Mouse (Mus musculus): ENCODE results near the gene Gstz1.

Gstz1 gene

DNA sequence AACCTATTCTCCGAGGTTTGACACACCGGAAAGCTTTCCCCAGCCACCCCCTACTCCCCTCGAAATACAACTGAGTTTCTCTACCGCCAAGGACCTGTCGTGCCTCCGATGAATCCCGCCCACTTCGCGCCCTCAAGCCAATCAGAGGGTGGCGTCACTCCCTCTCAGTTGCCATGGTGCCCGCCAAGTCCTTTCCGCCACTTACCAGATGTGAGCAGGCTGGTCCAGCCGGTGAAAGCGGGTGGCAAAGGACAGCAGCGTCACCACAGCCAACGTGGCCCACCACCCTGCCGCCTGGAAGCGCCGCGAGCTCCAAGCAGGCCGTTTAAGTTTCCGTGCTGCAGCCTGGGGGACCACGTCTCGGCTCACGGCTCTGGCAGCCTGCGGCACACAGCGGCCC, at the start of gene Gstz1:
Gene Gstz1 (plus strand): TSS at position 200 of the 400 bp plus-strand sequence.
- in situ Hi-C loops (cut with MboI; ENCODE audit: low sequenced_read_pairs) = no loop called here

DNA sequence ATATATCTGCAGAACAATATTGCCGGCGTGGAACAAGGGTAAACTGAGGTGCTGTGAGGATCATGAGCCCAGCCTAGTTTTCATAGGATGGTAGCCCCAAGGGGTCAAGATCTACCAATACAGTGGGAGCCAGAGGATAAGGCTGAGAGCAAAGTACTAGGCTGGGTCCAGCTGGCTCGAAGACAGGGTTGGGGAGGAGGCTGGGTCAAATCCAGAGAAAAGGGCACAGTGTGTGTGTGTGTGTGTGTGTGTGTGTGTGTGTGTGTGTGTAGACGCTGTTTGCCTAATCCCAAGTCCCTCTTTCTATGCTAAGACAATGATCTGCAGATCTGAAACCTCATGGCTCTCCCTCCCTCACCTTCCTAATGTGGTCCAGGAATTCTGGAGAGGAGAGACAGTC, 46.6 kb upstream of the Gstz1 start:
- in situ Hi-C loops (cut with MboI; ENCODE audit: low sequenced_read_pairs) = no loop called here

DNA sequence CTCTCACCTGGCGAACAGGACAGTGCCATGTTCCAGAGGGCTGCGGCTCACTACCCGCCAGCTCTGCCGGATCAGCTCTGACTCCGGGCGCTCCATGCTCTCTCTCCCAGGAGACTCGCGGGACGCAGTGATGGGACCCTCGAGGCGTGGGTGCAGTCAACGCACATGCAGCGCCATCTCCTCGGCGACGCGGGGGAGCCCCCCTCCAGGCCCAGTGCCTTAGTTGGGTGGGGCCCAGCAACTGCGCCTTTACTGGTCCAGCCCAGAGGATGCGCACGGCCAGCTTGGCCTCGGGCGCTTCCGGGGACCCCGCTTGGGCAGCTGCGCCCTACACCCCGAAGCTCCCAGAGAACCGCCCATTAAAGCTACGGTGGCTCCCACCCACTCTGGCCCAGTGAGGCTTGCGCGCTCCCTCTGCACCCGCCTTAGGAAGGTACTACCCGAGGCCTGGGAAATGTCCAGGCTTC, 44.8 kb upstream of the Gstz1 start, which contains the start of gene Ngb:
Gene Ngb (minus strand): TSS at position 375 of the 467 bp plus-strand sequence.
- in situ Hi-C loops (cut with MboI; ENCODE audit: low sequenced_read_pairs) = no loop called here

DNA sequence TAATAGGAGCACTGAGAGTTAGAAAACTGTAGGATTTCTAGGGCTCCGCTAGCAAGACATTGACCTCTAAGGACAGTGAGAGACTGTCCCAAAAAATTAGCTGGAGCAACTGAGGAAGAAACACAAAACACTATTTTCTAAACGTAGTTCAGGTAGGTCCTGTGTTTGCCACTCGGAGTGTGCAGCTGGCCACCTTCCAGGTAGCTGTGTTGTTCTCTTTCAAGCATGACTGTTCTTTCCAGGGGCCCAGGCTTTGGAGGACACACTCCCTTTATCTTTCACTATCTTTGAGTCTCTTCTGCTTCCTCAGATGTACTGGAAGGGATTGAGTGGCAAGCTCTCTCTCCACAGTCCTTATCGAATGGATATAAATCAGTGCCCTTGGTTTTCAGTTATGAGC, 43.5 kb upstream of the Gstz1 start:
- in situ Hi-C loops (cut with MboI; ENCODE audit: low sequenced_read_pairs) = no loop called here

DNA sequence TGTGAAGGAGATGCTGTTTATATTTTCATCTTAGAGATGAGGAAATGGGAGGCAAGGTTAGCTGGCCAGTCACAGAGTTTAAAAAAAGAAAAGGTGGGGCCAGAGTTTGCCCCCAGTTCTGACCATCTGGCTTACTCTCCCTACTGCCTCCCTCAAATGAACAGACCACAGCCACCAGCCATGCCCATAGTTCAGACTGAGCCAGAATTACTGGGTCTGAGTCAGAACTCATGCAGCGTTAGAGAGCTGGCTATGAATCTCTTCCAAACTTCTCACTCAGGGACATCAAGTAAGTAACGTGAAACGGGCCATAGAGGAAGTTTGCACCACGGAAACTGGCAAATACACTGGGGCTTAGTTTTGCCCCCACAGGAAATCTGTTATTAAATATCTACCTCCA, 42.2 kb upstream of the Gstz1 start:
- in situ Hi-C loops (cut with MboI; ENCODE audit: low sequenced_read_pairs) = no loop called here

DNA sequence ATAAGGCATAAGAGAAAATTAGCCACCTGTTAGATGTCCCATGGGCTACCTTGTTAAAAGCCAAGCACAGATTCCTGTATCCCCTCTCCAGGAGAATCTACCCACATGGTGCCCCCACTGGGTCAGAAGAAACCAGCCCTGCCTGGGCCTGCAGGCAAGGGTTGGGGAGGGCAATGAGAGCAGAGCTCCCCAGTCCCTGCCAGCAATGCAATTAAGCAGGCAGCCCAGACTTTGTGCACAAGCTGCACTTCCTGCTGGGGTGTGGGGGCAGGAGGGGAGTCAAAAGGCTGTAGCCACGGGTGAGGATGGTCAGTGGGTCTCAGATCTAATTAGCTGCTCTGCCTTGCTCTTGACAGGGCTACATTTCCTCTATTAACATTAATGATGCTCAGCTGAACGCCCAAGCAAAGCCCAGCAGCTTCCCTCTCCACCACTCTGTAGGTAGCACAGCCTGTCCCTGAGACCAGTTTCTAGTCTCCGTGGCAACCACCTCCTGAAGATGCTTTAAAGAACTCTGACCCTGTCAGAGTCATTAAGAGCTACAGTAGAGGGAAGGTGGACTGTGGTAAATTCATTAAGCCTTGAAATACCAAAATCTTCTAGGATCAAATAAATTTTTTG, 39.5 kb upstream of the Gstz1 start:
- in situ Hi-C loops (cut with MboI; ENCODE audit: low sequenced_read_pairs) = no loop called here

DNA sequence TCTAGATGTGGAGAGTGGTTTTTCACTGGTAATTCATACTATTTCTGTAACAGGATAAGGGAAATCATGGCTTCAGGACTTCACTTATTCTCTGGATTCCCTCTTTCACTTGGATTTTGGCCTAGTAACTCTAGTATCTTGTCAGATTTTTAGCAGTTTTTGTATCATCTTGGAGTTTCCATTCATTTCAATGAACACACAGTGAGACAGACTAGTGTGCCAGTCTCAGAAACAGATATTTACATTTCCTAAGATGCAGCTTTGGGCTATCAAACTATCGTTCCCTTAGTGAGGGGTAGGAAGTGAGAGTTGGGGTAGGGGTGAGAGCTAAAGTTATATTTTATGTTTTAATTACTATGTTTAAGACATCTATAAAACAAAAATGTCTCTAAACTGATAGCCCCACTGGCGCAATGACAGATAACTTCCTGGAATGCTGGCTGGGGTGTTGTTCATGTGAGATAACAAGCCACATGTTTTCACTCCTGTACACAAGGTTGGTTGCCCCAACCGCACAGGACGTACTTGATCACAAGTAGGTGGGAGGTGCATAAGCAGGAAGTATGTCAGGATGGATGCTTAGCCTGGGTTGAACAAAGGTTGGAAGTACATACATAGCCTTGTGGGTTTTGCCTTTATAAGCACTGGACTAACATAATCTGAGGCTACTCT, 24.9 kb upstream of the Gstz1 start:
- in situ Hi-C loops (cut with MboI; ENCODE audit: low sequenced_read_pairs) = no loop called here

DNA sequence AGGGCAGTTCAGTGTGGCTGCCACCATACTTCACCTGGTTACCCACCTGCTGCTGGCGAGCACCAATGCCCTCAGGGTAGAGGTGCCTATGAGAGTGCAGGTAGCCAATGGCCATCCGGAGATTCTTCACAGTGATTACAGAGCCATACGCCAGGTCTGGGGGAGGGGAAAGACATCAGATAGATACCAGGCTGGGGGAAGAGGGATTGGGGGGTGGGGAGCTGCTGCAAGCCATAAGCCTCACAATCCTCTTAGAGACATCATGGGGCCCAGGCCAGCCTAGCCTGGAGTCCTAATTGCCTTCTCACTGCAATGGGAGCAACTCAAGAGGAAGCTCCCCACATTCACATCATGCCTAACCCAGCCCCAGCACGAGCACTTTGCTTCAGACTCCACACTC, 19.7 kb upstream of the Gstz1 start:
- in situ Hi-C loops (cut with MboI; ENCODE audit: low sequenced_read_pairs) = no loop called here

DNA sequence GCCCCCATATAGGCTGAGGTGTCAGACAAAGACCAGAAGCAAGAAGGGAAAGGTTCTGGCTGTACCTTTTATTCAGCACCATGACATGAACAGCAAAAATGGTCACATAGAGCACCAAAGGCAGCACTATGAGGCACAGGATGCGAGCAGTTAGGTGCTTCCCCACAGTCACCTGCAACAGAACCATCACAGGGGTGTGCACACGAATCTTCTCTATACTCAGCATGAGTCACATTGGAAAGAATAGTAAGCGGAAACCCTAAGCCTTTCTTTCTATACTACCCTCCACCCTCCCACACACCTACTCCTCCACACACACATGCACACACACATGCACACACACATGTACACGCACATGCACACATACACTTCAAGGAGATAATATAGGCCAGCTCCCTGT, 16.7 kb upstream of the Gstz1 start:
- in situ Hi-C loops (cut with MboI; ENCODE audit: low sequenced_read_pairs) = loop anchor here (10.0 kb wide), 1 partner anchor 205 kb away; no protein-coding TSS in a partner anchor

DNA sequence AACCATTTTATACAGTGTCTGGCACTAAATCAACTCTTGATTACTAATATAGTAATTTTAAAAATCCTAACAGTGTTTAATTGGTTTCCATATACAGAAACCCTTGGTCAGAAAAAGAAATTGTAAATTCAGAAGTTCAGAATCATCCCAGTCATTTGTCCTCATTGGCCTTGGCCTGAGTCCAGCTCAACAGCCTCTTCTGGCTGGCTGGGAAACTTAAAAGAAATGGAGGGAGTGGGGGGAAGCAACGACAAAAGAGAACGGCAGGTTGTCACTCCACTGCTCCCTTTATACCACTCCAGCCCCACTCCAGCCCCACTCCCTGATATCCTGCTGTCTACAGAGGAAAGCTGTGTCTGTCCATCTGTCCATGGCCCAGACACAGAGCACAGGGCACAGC, 15.8 kb upstream of the Gstz1 start:
- in situ Hi-C loops (cut with MboI; ENCODE audit: low sequenced_read_pairs) = loop anchor here (10.0 kb wide), 1 partner anchor 204 kb away; no protein-coding TSS in a partner anchor

DNA sequence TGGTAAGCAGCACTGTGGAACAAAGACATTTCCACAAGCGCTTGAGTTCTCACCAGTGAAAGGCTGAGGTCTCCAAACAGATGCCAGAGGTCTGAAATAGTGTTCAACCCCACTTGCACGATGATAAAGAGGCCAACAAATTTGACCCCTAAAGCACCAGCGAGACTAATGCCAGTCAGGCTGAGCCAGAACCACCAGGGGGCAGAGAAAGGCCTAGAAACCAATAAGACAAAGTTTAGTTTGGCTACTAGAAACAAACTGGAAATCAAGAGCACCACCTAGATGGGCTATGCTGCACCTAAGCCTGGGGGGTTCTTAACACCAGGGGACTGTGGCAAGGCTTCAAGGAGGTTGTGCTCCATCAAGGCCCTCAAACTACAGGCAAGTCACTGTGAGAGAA, 15.3 kb upstream of the Gstz1 start:
- in situ Hi-C loops (cut with MboI; ENCODE audit: low sequenced_read_pairs) = loop anchor here (10.0 kb wide), 1 partner anchor 203 kb away; no protein-coding TSS in a partner anchor

DNA sequence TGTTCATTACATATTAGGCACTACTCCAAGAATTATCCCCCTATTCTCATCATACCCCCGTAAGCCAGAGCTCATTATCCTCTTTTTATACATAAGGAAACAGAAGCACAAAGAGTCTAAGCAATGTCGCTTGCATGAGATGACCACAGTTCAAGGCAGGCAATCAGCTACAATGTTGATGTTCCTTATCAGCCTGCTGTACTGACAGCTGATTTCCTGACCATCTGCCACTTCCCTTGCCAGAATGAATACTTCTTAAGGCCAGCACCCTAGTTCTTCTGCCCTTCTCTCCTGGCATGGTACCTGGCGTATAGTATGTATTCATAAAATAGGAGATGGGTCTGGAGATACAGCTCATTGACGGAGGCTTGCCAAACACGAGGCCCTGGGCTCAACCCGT, 14.8 kb upstream of the Gstz1 start:
- in situ Hi-C loops (cut with MboI; ENCODE audit: low sequenced_read_pairs) = loop anchor here (10.0 kb wide), 1 partner anchor 203 kb away; no protein-coding TSS in a partner anchor

DNA sequence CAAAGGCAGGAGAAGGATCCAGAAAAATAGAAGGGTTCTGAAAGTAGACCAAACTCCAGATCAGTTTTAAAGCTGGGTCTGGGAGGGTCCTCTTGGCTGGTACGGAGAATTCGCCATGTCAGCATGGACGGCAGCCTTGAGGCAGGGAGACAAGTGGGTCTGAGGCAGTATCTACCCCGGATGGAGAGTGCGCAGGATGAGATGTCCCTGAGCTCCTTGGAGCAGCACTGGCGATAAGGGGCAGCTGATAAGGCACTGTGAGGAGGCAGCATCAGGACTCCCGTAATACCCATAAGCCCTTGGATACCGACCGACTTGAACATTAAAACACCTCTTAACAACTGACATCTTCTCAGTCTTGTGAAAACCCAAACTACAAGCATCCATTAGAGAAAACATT, 14.2 kb upstream of the Gstz1 start:
- in situ Hi-C loops (cut with MboI; ENCODE audit: low sequenced_read_pairs) = loop anchor here (10.0 kb wide), 1 partner anchor 202 kb away; no protein-coding TSS in a partner anchor

DNA sequence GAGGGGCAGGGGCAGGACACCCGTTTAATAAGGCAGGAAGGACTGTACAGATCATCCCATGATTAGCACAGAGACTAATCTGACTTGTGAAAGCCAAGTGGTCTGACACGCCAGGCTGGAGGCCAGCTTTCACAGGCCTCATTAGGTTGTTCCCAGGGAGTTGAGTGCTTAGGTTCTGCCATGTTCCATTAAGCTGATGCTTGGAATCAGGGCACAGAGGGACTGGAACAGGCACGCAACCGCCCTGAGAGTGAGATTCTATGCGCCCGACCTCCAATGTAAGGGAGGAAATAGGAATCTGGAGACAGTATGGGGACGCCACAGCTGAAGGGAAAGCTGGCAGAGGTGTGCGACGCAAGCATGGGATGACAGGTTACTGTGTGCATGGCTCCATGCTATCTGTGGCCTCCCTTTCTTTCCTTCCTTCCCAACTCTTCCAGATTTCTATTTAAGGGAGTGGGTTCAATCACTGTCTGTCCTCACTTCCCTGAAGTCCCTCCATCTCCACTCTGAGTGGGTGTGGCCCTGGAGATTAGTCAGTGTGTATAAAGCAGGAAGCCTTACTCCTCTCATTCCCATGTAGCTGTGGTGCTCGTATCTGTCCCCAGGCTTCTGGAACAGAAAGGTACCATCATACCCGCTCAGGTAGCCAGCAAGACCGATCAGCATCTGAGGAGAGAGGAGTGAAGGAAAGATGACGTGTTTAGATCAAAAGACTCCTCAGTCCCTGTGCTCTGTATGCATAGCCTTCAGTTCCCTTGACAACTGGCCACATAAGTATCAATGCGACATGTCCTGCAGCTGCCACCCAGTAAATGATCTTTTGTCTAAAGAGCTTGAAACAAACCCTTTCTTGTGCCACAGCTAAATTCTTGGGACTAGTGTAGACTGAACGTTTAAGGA, 9.3 kb upstream of the Gstz1 start:
- in situ Hi-C loops (cut with MboI; ENCODE audit: low sequenced_read_pairs) = loop anchor here (10.0 kb wide), 1 partner anchor 197 kb away; no protein-coding TSS in a partner anchor

DNA sequence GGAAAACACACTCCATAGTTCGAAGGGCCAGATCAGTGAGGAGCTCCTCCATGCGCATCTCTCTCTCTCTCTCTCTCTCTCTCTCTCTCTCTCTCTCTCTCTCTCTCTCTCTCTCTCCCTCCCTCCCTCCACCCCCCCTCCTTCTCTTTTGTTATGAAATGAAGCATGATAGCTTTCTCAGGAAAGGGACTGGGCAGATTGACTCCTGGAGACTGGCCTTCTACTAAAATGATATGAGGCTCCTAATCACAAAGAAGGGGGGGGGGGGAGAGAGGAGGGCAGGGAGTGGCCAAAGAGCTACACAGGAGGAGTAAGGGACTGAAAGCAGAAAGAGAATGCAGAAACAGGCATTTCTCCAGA, 8.6 kb upstream of the Gstz1 start:
- in situ Hi-C loops (cut with MboI; ENCODE audit: low sequenced_read_pairs) = loop anchor here (10.0 kb wide), 1 partner anchor 196 kb away; no protein-coding TSS in a partner anchor

DNA sequence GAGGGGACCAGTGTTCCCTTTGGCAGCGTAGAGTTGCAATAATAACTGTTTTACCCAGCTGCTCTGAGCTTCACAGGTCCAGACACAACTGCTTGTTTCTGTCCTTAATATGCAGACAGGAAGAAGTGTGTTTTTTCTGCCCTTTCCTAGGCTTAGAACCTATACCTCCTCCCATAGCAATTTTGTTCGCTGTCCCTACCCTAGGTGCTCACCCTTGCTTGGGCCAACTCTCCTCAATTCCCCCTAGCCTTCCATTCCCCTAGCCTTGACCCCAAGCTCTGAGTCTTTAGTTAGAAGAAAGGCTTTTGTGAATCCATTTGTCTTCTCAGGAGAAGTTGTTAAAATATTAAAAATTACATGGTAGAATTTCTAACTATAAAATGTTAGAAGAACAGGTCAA, 8.2 kb upstream of the Gstz1 start:
- in situ Hi-C loops (cut with MboI; ENCODE audit: low sequenced_read_pairs) = loop anchor here (10.0 kb wide), 1 partner anchor 196 kb away; no protein-coding TSS in a partner anchor

DNA sequence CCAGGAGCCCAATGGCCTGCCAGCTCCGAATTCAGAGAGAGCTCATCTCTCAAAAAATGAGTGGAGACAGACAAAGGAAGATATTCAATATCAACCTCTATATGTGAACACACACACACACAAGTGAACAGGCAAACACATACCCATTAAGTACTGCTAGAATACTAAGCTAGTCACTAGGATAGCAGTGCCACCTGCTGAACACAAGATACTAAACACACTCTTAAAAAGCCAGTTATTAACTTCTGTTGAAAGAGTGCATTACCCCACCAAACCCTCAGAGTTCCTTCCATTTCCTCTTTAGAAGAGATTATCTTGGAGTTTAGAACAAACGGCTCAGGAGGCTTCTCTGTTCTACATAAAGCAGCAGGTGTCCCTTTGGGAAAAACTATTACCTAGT, 4.8 kb upstream of the Gstz1 start:
- in situ Hi-C loops (cut with MboI; ENCODE audit: low sequenced_read_pairs) = no loop called here

DNA sequence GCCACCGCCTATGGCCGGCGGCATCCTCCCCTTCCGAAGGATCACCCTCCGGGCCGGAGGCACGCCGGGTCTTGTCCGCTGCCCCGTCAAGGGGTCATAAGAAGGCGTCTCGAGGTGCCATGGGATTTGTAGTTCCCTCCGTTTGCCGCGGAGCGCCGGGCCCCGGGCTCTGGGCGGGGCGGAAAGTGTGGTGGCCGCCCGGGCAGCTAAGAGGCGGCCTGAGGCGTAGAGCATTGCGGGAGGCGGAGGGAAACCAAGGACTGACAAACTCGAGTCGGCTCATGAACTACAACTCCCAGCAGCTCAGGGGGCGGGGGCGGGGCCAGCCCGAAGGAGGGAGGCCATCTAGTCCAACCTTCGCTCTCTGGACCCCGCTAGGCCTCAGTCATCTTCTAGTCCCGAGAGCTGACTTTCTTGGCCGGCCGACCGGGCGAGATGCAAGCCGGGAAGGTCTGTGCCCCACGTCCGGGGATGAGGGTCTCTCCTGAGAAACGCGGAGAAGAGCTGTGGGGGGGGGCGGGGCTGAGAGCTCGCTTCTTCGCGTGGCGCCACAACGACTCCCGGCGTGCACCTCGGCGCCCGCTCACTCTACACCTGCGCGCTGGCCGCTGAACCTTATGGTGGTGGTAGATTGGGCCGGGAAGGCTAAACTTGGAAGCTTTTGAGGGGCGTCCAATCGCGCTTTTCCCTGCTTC, 577 bp downstream of the Gstz1 start, which contains the start of gene Pomt2:
Gene Pomt2 (minus strand): TSS at position 574 of the 695 bp plus-strand sequence.
- in situ Hi-C loops (cut with MboI; ENCODE audit: low sequenced_read_pairs) = no loop called here

DNA sequence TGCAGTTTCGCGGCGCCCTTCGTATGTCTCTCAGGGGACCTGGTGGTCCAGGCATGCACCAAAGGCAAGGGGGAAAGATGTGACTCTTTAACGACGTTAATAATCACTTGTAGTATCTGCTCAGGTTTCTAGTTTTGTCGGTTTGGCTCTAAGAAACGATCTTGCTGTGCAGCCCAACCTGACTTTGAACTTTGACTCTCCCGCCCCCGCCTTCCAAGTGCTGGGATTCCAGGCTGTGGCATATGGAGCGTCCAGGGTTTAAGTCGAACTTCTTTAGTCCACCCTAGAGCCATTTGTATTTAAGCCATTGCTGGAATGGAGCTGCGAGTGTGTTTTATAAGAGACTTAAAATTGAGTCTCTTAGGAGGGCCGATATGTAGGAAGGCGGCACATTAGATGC, 1.2 kb downstream of the Gstz1 start:
- in situ Hi-C loops (cut with MboI; ENCODE audit: low sequenced_read_pairs) = no loop called here

DNA sequence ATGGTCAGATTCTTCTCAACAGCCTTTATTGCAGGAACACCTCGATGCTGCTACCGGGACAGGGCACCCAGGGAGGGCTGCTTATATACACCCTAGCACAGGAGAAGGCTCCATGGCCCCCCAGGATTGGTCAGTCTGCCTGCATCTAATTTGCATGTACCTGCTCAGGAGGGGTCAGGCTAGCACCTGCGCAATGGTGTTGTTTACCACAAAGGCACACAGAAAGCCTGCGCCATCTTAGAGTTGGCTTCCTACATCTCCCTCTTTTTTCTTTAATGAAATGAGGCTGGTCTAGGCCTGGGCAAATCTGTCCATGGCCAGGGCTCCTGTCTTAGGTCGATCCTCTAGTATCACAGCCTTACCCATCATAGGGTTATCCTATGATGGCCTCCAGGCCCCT, 2.5 kb downstream of the Gstz1 start:
- in situ Hi-C loops (cut with MboI; ENCODE audit: low sequenced_read_pairs) = no loop called here

Measured in CH12F3 (cell line).